Mouse (Mus musculus): ENCODE measurements at regions not wholly inside any gene's neighbourhood (a gene's known extent, or its start where the extent isn't known, plus 50 kb on each side); places are given as distances from the start of the nearest gene placed in this dataset.
A peak's percentile ranks its signal among the peaks of the same experiment; 100 is the strongest.

- no peak overlapping the region for H3K9ac ChIP-seq
- H3K36me3 ChIP-seq (replicated peaks): no peaks in the 10 kb centered on the region
- WGBS: 41% methylated on average over 5 of the region's 5 CpGs
- H3K9me3 ChIP-seq: no peaks in the 10 kb centered on the region; the same call in 1 of the 2 replicates
- ATAC-seq (replicated peaks): peak; percentile 84
- peaks cover 17% of the 10 kb centered on the region for H3K4me1 ChIP-seq
- H3K4me3 ChIP-seq: no peak overlapping the region
- H3K4me2 ChIP-seq: no peak overlapping the region
- H3K27me3 ChIP-seq (replicated peaks): no peaks in the 10 kb centered on the region
- peak overlapping the region; percentile 67 for H3K27ac ChIP-seq
Measured at GRCm38 (mm10) chr12:27182397-27183375, 159.7 kb downstream of the Sox11 start.

- no peak for ATAC-seq (replicated peaks)
- Histone ChIP-seq H3K9me3 (no peaks in the 10 kb centered on the region; the same call in 1 of the 2 replicates), H3K9ac (no peak overlapping the region), H3K4me1 (no peaks in the 10 kb centered on the region), H3K27me3 (replicated peaks) (no peaks in the 10 kb centered on the region), H3K4me3 (no peak overlapping the region), H3K4me2 (no peak overlapping the region), H3K36me3 (replicated peaks) (no peaks in the 10 kb centered on the region), H3K27ac (no peak overlapping the region)
- WGBS: 98% methylated on average over 4 of the region's 4 CpGs
Measured at GRCm38 (mm10) chr12:27173561-27173960, 168.8 kb downstream of the Sox11 start.

- no peak for ATAC-seq (replicated peaks)
- H3K9me3 ChIP-seq: no peaks in the 10 kb centered on the region; the same call in 1 of the 2 replicates
- H3K4me1 ChIP-seq: no peaks in the 10 kb centered on the region
- H3K4me3 ChIP-seq: no peak overlapping the region
- no peaks in the 10 kb centered on the region for H3K27me3 ChIP-seq (replicated peaks)
- no peak overlapping the region for H3K4me2 ChIP-seq
- 88% methylated on average over 4 of the region's 4 CpGs for WGBS
- H3K9ac ChIP-seq: no peak overlapping the region
- no peaks in the 10 kb centered on the region for H3K36me3 ChIP-seq (replicated peaks)
- H3K27ac ChIP-seq: no peak overlapping the region
Measured at GRCm38 (mm10) chr12:27173151-27173550, 169.2 kb downstream of the Sox11 start.

- Histone ChIP-seq H3K9me3 (no peaks in the 10 kb centered on the region), H3K4me1 (no peaks in the 10 kb centered on the region), H3K4me2 (no peak overlapping the region), H3K9ac (no peak overlapping the region), H3K27me3 (replicated peaks) (no peaks in the 10 kb centered on the region), H3K4me3 (no peak overlapping the region), H3K27ac (no peak overlapping the region), H3K36me3 (replicated peaks) (no peaks in the 10 kb centered on the region)
- no peak for ATAC-seq (replicated peaks)
Measured at GRCm38 (mm10) chr12:27171595-27171994, 170.8 kb downstream of the Sox11 start.

- Histone ChIP-seq H3K36me3 (replicated peaks) (no peaks in the 10 kb centered on the region), H3K27me3 (replicated peaks) (no peaks in the 10 kb centered on the region), H3K9me3 (no peaks in the 10 kb centered on the region), H3K4me1 (peaks cover 5% of the 10 kb centered on the region), H3K9ac (no peak overlapping the region), H3K27ac (no peak overlapping the region), H3K4me2 (no peak overlapping the region), H3K4me3 (no peak overlapping the region)
- 94% methylated on average over 4 of the region's 4 CpGs for WGBS
- peak; percentile 39; the same call in 1 of the 2 replicates for ATAC-seq (replicated peaks)
Measured at GRCm38 (mm10) chr12:27164920-27165504, 177.4 kb downstream of the Sox11 start.

- WGBS: 56% methylated on average over 18 of the region's 18 CpGs
- peak; percentile 61 for ATAC-seq (replicated peaks)
- H3K4me3 ChIP-seq: peak overlapping the region; percentile 19
Measured at GRCm38 (mm10) chr12:27160063-27160686, 182.2 kb downstream of the Sox11 start.

GRCm38 (mm10) chr12:27159416-27160062 is 182.8 kb downstream of the Sox11 start:
- no peaks in the 10 kb centered on the region for H3K9me3 ChIP-seq
- H3K4me3 ChIP-seq: peak overlapping the region; percentile 19; the same call in 1 of the 2 replicates
- no peaks in the 10 kb centered on the region for H3K27me3 ChIP-seq (replicated peaks)
- peaks cover 42% of the 10 kb centered on the region for H3K4me1 ChIP-seq
- H3K27ac ChIP-seq: peak overlapping the region; percentile 65
- H3K4me2 ChIP-seq: peak overlapping the region; percentile 31
- no peaks in the 10 kb centered on the region for H3K36me3 ChIP-seq (replicated peaks)
- 55% methylated on average over 8 of the region's 8 CpGs for WGBS
- H3K9ac ChIP-seq: peak overlapping the region; percentile 15; the same call in 1 of the 2 replicates
- ATAC-seq (replicated peaks): peak; percentile 53; the same call in 1 of the 2 replicates

More at GRCm38 (mm10) chr12:27160063-27160686, 182.2 kb downstream of the Sox11 start:
- Histone ChIP-seq H3K27me3 (replicated peaks) (no peaks in the 10 kb centered on the region), H3K9me3 (no peaks in the 10 kb centered on the region), H3K27ac (peak overlapping the region; percentile 65), H3K36me3 (replicated peaks) (no peaks in the 10 kb centered on the region), H3K9ac (no peak overlapping the region), H3K4me1 (peaks cover 36% of the 10 kb centered on the region), H3K4me2 (peak overlapping the region; percentile 31)

GRCm38 (mm10) chr12:27150871-27151853 is 191.2 kb downstream of the Sox11 start:
- Histone ChIP-seq H3K9me3 (no peaks in the 10 kb centered on the region), H3K4me1 (peaks cover 37% of the 10 kb centered on the region), H3K36me3 (replicated peaks) (no peaks in the 10 kb centered on the region), H3K4me2 (no peak overlapping the region), H3K4me3 (no peak overlapping the region), H3K27ac (peak overlapping the region; percentile 72), H3K27me3 (replicated peaks) (no peaks in the 10 kb centered on the region), H3K9ac (no peak overlapping the region)
- peak; percentile 77 for ATAC-seq (replicated peaks)
- WGBS: 7% methylated on average over 13 of the region's 13 CpGs

GRCm38 (mm10) chr12:27143310-27143709 is 199.1 kb downstream of the Sox11 start:
- Histone ChIP-seq H3K27ac (no peak overlapping the region), H3K4me2 (no peak overlapping the region), H3K27me3 (replicated peaks) (no peaks in the 10 kb centered on the region), H3K36me3 (replicated peaks) (no peaks in the 10 kb centered on the region), H3K9me3 (no peaks in the 10 kb centered on the region), H3K4me3 (no peak overlapping the region), H3K9ac (no peak overlapping the region), H3K4me1 (peaks cover 29% of the 10 kb centered on the region)
- ATAC-seq (replicated peaks): no peak
- 64% methylated on average over 8 of the region's 8 CpGs for WGBS

- Histone ChIP-seq H3K9me3 (no peaks in the 10 kb centered on the region), H3K27me3 (replicated peaks) (no peaks in the 10 kb centered on the region), H3K9ac (no peak overlapping the region; the same call in 1 of the 2 replicates), H3K4me1 (peaks cover 41% of the 10 kb centered on the region), H3K4me3 (no peak overlapping the region), H3K4me2 (0 out of 2 replicates have a peak overlapping the region, but pooled peaks have one; percentile 25), H3K27ac (peak overlapping the region; percentile 89), H3K36me3 (replicated peaks) (no peaks in the 10 kb centered on the region)
- ATAC-seq (replicated peaks): peak; percentile 69
- 14% methylated on average over 5 of the region's 5 CpGs for WGBS
Measured at GRCm38 (mm10) chr12:27140335-27140702, 202.1 kb downstream of the Sox11 start.
